Comparison of ENCODE assay signal across 8 mouse cellular contexts in genomic region chr3:49093818-49094680, GRCm38 (mm10).
DNase-seq lines count a peak whose midpoint lies in the region; ATAC-seq lines count a peak whose summit lies in the region.

No protein-coding gene starts in this region.

- no peak overlapping the region for H3K27ac ChIP-seq in forebrain, embryonic 12.5 days
- no peak overlapping the region for H3K27ac ChIP-seq in hindbrain, embryonic 11.5 days (ENCODE audit: low read depth, low read length)

- no peaks in the 10 kb centered on the region for H3K27me3 ChIP-seq in forebrain, embryonic 12.5 days
- H3K27me3 ChIP-seq in hindbrain, embryonic 11.5 days (ENCODE audit: control insufficient read depth, insufficient read depth, low read length), result no peaks in the 10 kb centered on the region

- ATAC-seq in cerebellum, adult (ENCODE audit: insufficient number of reproducible peaks, low FRiP score, low TSS enrichment), result peak; percentile 61; the same call in 1 of the 2 replicates
- ATAC-seq in forebrain, embryonic 12.5 days (ENCODE audit: low FRiP score), result peak; percentile 71; the same call in 1 of the 2 replicates
- peak; percentile 82 for ATAC-seq in hindbrain, embryonic 11.5 days (ENCODE audit: low FRiP score)

- no peak overlapping the region for H3K4me2 ChIP-seq in forebrain, embryonic 12.5 days
- no peak overlapping the region for H3K4me2 ChIP-seq in hindbrain, embryonic 11.5 days (replicated peaks; ENCODE audit: low read depth, low read length)

- no peak overlapping the region for H3K9ac ChIP-seq in forebrain, embryonic 12.5 days
- no peak overlapping the region for H3K9ac ChIP-seq in hindbrain, embryonic 11.5 days (ENCODE audit: low read depth, low read length)

- H3K4me3 ChIP-seq in forebrain, embryonic 12.5 days (replicated peaks), result no peak overlapping the region
- H3K4me3 ChIP-seq in hindbrain, embryonic 11.5 days (ENCODE audit: low read depth, low read length), result no peak overlapping the region

- no peaks in the 10 kb centered on the region for H3K4me1 ChIP-seq in forebrain, embryonic 12.5 days
- H3K4me1 ChIP-seq in hindbrain, embryonic 11.5 days (replicated peaks; ENCODE audit: control insufficient read depth, insufficient read depth, low read length), result no peaks in the 10 kb centered on the region

- H3K36me3 ChIP-seq in forebrain, embryonic 12.5 days (replicated peaks), result no peaks in the 10 kb centered on the region
- H3K36me3 ChIP-seq in hindbrain, embryonic 11.5 days (ENCODE audit: control insufficient read depth, insufficient read depth, low read length), result no peaks in the 10 kb centered on the region

- no peaks in the 10 kb centered on the region for H3K9me3 ChIP-seq in forebrain, embryonic 12.5 days
- H3K9me3 ChIP-seq in hindbrain, embryonic 11.5 days (ENCODE audit: control insufficient read depth, low read length), result no peaks in the 10 kb centered on the region

- peak; percentile 27 for DNase-seq in MEL-GATA-1-ER (ENCODE audit: extremely low read depth, low read depth)
- DNase-seq in hindbrain, embryonic 11.5 days (ENCODE audit: low spot score), result peak; percentile 77
- peak; percentile 36 for DNase-seq in layer of hippocampus, adult 9-11 months
- DNase-seq in lung, postnatal 4 days, result peak; percentile 28 to 50
- DNase-seq in right cerebral cortex, postnatal 4 days, result peak; percentile 52
- no peak for DNase-seq in B cell, adult 2 months

- WGBS in forebrain, embryonic 12.5 days, result 30% methylated on average over 11 of the region's 11 CpGs
- WGBS in hindbrain, embryonic 11.5 days, result 38% methylated on average over 11 of the region's 11 CpGs

Comparison
In these comparisons a context has a peak if more than half of its experiments do, and no peak if none do; other contexts are left out.
1. DNase-seq: peak in MEL-GATA-1-ER (single experiment), hindbrain, embryonic 11.5 days (single experiment), layer of hippocampus, adult 9-11 months (single experiment), lung, postnatal 4 days (2 of 2) and right cerebral cortex, postnatal 4 days (single experiment); none in B cell, adult 2 months (0 of 2).
2. Peak in every context shown above with its lines, with median percentiles within 50 percentile points of each other: ATAC-seq.